Comparison of ENCODE assay signal across 8 mouse cellular contexts in the genomic region with DNA sequence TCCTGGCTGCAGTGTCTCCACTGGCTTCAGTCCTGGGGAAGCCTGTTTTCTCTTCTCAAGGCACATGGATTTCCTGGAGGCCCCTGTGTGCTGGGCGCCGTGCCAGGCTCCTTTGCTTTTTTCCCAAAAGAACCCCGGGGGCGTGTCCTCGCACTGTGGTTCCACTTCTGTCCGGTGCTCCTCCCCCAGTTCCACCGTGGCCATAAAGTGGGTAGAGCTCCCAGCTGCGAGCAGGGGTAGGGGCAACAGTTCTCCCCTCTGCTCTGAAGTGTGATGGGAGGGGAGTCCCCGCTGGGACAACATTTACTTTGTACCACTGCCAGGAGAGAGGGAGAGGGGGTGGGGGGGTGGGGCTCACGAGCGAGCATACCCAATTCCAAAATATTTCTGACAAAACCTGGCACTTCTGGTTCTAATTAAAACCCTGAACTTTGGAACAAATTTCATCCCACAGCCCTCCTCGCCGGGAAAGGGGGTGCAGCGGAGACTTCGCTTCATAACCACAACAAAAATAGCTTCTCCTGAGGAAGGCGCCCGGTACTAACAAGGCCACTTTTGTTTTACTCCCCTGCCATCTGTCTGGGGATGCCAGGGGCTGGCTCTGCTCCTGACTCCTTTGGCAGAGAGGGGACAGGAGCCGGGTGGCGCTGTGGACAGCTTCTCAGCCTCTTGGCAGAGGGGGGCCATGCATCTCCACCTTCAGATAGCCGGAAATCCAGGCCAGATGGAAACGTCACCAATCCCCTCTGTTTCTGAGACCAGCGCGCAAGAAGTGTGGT. TPM values are rescaled to one million over a fixed set of nuclear protein-coding genes. Genes with fewer than 3 reads are reported as not detected.
DNase-seq lines count a peak whose midpoint lies in the region; ATAC-seq and TF ChIP-seq lines count a peak whose summit lies in the region.

No protein-coding gene starts in this region.

- peak; percentile 51 for ATAC-seq in intestine, embryonic 14.5 days (replicated peaks; ENCODE audit: low FRiP score, low TSS enrichment, low read depth)
- ATAC-seq in stomach, embryonic 14.5 days (ENCODE audit: insufficient number of reproducible peaks, insufficient read depth, low FRiP score, low read depth) = peak; percentile 84

- peak overlapping the region; percentile 37 for H3K4me2 ChIP-seq in intestine, embryonic 14.5 days (ENCODE audit: low read length)
- peak overlapping the region; percentile 19 for H3K4me2 ChIP-seq in stomach, embryonic 14.5 days (replicated peaks; ENCODE audit: low read depth, low read length)

- H3K4me1 ChIP-seq in intestine, embryonic 14.5 days (replicated peaks; ENCODE audit: control insufficient read depth, insufficient read depth, low read length) = peaks cover 31% of the 10 kb centered on the region
- peaks cover 16% of the 10 kb centered on the region; the same call in 1 of the 2 replicates for H3K4me1 ChIP-seq in stomach, embryonic 14.5 days (ENCODE audit: control insufficient read depth, insufficient read depth, low read length)

- H3K36me3 ChIP-seq in intestine, embryonic 14.5 days (ENCODE audit: control insufficient read depth, insufficient read depth, low read length) = no peaks in the 10 kb centered on the region
- H3K36me3 ChIP-seq in stomach, embryonic 14.5 days (ENCODE audit: control insufficient read depth, insufficient read depth, low read length) = no peaks in the 10 kb centered on the region

- intact Hi-C loops in left cerebral cortex, adult 2 months (cut with DNase I) = no loop called here

- no peaks in the 10 kb centered on the region for H3K9me3 ChIP-seq in intestine, embryonic 14.5 days (ENCODE audit: control insufficient read depth, low read length)
- H3K9me3 ChIP-seq in stomach, embryonic 14.5 days (ENCODE audit: control insufficient read depth, low read depth, low read length) = no peaks in the 10 kb centered on the region

- 35% methylated on average over 23 of the region's 23 CpGs for WGBS in intestine, embryonic 14.5 days
- 25% methylated on average over 23 of the region's 23 CpGs for WGBS in stomach, embryonic 14.5 days

- H3K4me3 ChIP-seq in intestine, embryonic 14.5 days (ENCODE audit: low read depth, low read length) = no peak overlapping the region
- H3K4me3 ChIP-seq in left cerebral cortex, adult 2 months = peak overlapping the region; percentile 31
- no peak overlapping the region for H3K4me3 ChIP-seq in stomach, embryonic 14.5 days (ENCODE audit: low read depth, low read length)

- TF ChIP-seq CTCF in left cerebral cortex, adult 2 months (IDR thresholded peaks at IDR 0.05) = no peak; the same call in none of the 2 replicates

- H3K27me3 ChIP-seq in intestine, embryonic 14.5 days (replicated peaks; ENCODE audit: control insufficient read depth, insufficient read depth, low read length) = no peaks in the 10 kb centered on the region
- H3K27me3 ChIP-seq in stomach, embryonic 14.5 days (ENCODE audit: control insufficient read depth, insufficient read depth, low read length) = no peaks in the 10 kb centered on the region

- H3K9ac ChIP-seq in intestine, embryonic 14.5 days (ENCODE audit: low read length) = no peak overlapping the region
- no peak overlapping the region for H3K9ac ChIP-seq in stomach, embryonic 14.5 days (replicated peaks; ENCODE audit: low read depth, low read length)

- peak overlapping the region; percentile 36; the same call in 1 of the 2 replicates for H3K27ac ChIP-seq in intestine, embryonic 14.5 days (ENCODE audit: low read depth)
- peak overlapping the region; percentile 32; the same call in 1 of the 2 replicates for H3K27ac ChIP-seq in left cerebral cortex, adult 2 months
- peak overlapping the region; percentile 81 for H3K27ac ChIP-seq in stomach, embryonic 14.5 days (ENCODE audit: low read length)

- DNase-seq in adrenal gland, postnatal 14 days = peak; percentile 94
- DNase-seq in embryo, embryonic 10.5 days (ENCODE audit: low spot score) = peak; percentile 52
- peak; percentile 92 for DNase-seq in gastrocnemius, postnatal 25 days
- peak; percentile 84 for DNase-seq in intestine, embryonic 14.5 days (ENCODE audit: low spot score)
- peak; percentile 79 to 83 for DNase-seq in left cerebral cortex, adult 2 months (ENCODE audit: extremely low spot score in 1 of 2, low spot score in 2 of 2)
- DNase-seq in lung, postnatal 25 days (ENCODE audit: low spot score) = peak; percentile 91
- no peak for DNase-seq in c-Kit-positive CD71-positive TER-119-positive erythroid progenitor cells, embryonic 14.5 days (ENCODE audit: low spot score)

RNA-seq across cellular contexts. Expression of gene 2410131K14Rik, which starts 49.2 kb away (rescaled TPM):
- total RNA-seq in adrenal gland, postnatal 14 days (2021) = 7.6 and 8.7 TPM in 2 replicates
- total RNA-seq in gastrocnemius, postnatal 25 days (2021) = 1 to 10 TPM; 3.8 to 4.1 TPM
- 8.5 and 9.2 TPM in 2 replicates for polyA plus RNA-seq in intestine, embryonic 14.5 days (2014; fragmentation: Nextera tagmentation; extraction: Ambion mirVana)
- total RNA-seq in left cerebral cortex, adult 2 months (2021) = 10 to 100 TPM; 13.3 to 14.9 TPM
- polyA plus RNA-seq in stomach, embryonic 14.5 days (2014; fragmentation: Nextera tagmentation; extraction: Ambion mirVana) = 7.8 and 9.2 TPM in 2 replicates

RNA-seq across cellular contexts. Expression of gene Rnft2, which starts 49.4 kb away (rescaled TPM):
- 3.1 and 3.9 TPM in 2 replicates for total RNA-seq in adrenal gland, postnatal 14 days (2021)
- total RNA-seq in gastrocnemius, postnatal 25 days (2021) = 1 to 10 TPM in 1 of 2 experiments, under 1 TPM in 1; 1.00 to 1.1 TPM
- 2.5 and 2.7 TPM in 2 replicates for polyA plus RNA-seq in intestine, embryonic 14.5 days (2014; fragmentation: Nextera tagmentation; extraction: Ambion mirVana)
- 10 to 100 TPM; 65.1 to 78.8 TPM for total RNA-seq in left cerebral cortex, adult 2 months (2021)
- 2.6 and 3.9 TPM in 2 replicates for polyA plus RNA-seq in stomach, embryonic 14.5 days (2014; fragmentation: Nextera tagmentation; extraction: Ambion mirVana)

Comparison
In these comparisons a context has a peak if more than half of its experiments do, and no peak if none do; other contexts are left out.
1. RNA of gene Rnft2, which starts 49.4 kb away (total RNA-seq): 65.1 to 78.8 TPM in left cerebral cortex, adult 2 months; 3.1 to 3.9 TPM in adrenal gland, postnatal 14 days and 1.00 to 1.1 TPM in gastrocnemius, postnatal 25 days; every median in the first group is over 10 times any median in the second.
2. Peak in every context shown above with its lines, with median percentiles within 50 percentile points of each other: H3K27ac ChIP-seq.